Mouse (Mus musculus): ENCODE data around the gene Nuak2. TPM values are rescaled to one million over a fixed set of nuclear protein-coding genes. Genes with fewer than 3 reads are reported as not detected.

Gene Nuak2
- polyA plus RNA-seq, 1 experiment = 20.0 TPM

GRCm38 (mm10) chr1:132322711-132323542 is 7.0 kb downstream of the Nuak2 start:
- no peaks in the 10 kb centered on the region for H3K27me3 ChIP-seq (ENCODE audit: control insufficient read depth, insufficient read depth, low read length, poor library complexity, severe bottlenecking)
- H3K27ac ChIP-seq (ENCODE audit: insufficient read depth, low read length) = peak overlapping the region; percentile 76
- TF ChIP-seq CTCF (IDR thresholded peaks at IDR 0.05; ENCODE audit: low read depth, low read length) = no peak
- peak; percentile 72 for TF ChIP-seq EP300 (IDR thresholded peaks at IDR 0.05; ENCODE audit: insufficient read depth, low read depth, low read length)
- TF ChIP-seq POLR2A (IDR thresholded peaks at IDR 0.05; ENCODE audit: insufficient read depth, low read length) = no peak
- no peak overlapping the region for H3K9ac ChIP-seq (ENCODE audit: low read depth, poor library complexity, severe bottlenecking)
- H3K9me3 ChIP-seq (replicated peaks; ENCODE audit: control insufficient read depth, insufficient read depth, low read length, poor library complexity, severe bottlenecking) = no peaks in the 10 kb centered on the region
- peaks cover 2% of the 10 kb centered on the region; the same call in 1 of the 2 replicates for H3K36me3 ChIP-seq (ENCODE audit: control insufficient read depth, insufficient read depth, low read length, poor library complexity, severe bottlenecking)
- H3K4me3 ChIP-seq (ENCODE audit: low read depth, low read length) = no peak overlapping the region
- H3K4me1 ChIP-seq (ENCODE audit: control insufficient read depth, insufficient read depth, low read length) = peaks cover 21% of the 10 kb centered on the region

- H3K4me1 ChIP-seq (ENCODE audit: control insufficient read depth, insufficient read depth, low read length) = peaks cover 17% of the 10 kb centered on the region
- TF ChIP-seq POLR2A (IDR thresholded peaks at IDR 0.05; ENCODE audit: insufficient read depth, low read length) (no peak), EP300 (IDR thresholded peaks at IDR 0.05; ENCODE audit: insufficient read depth, low read depth, low read length) (no peak), CTCF (IDR thresholded peaks at IDR 0.05; ENCODE audit: low read depth, low read length) (no peak)
- no peaks in the 10 kb centered on the region for H3K9me3 ChIP-seq (replicated peaks; ENCODE audit: control insufficient read depth, insufficient read depth, low read length, poor library complexity, severe bottlenecking)
- no peak overlapping the region for H3K4me3 ChIP-seq (ENCODE audit: low read depth, low read length)
- no peak overlapping the region for H3K27ac ChIP-seq (ENCODE audit: insufficient read depth, low read length)
- H3K36me3 ChIP-seq (ENCODE audit: control insufficient read depth, insufficient read depth, low read length, poor library complexity, severe bottlenecking) = peaks cover 19% of the 10 kb centered on the region
- H3K9ac ChIP-seq (ENCODE audit: low read depth, poor library complexity, severe bottlenecking) = no peak overlapping the region
- no peaks in the 10 kb centered on the region for H3K27me3 ChIP-seq (ENCODE audit: control insufficient read depth, insufficient read depth, low read length, poor library complexity, severe bottlenecking)
Measured at GRCm38 (mm10) chr1:132326777-132327176, 10.9 kb downstream of the Nuak2 start.

GRCm38 (mm10) chr1:132327477-132327876 is 11.6 kb downstream of the Nuak2 start:
- H3K9me3 ChIP-seq (replicated peaks; ENCODE audit: control insufficient read depth, insufficient read depth, low read length, poor library complexity, severe bottlenecking) = no peaks in the 10 kb centered on the region
- H3K27me3 ChIP-seq (ENCODE audit: control insufficient read depth, insufficient read depth, low read length, poor library complexity, severe bottlenecking) = no peaks in the 10 kb centered on the region
- H3K27ac ChIP-seq (ENCODE audit: insufficient read depth, low read length) = no peak overlapping the region
- TF ChIP-seq EP300 (IDR thresholded peaks at IDR 0.05; ENCODE audit: insufficient read depth, low read depth, low read length) = no peak
- H3K4me1 ChIP-seq (ENCODE audit: control insufficient read depth, insufficient read depth, low read length) = peaks cover 15% of the 10 kb centered on the region
- no peak overlapping the region for H3K4me3 ChIP-seq (ENCODE audit: low read depth, low read length)
- H3K36me3 ChIP-seq (ENCODE audit: control insufficient read depth, insufficient read depth, low read length, poor library complexity, severe bottlenecking) = peaks cover 19% of the 10 kb centered on the region
- H3K9ac ChIP-seq (ENCODE audit: low read depth, poor library complexity, severe bottlenecking) = no peak overlapping the region

GRCm38 (mm10) chr1:132328565-132328964 is 12.6 kb downstream of the Nuak2 start:
- H3K36me3 ChIP-seq (ENCODE audit: control insufficient read depth, insufficient read depth, low read length, poor library complexity, severe bottlenecking) = peaks cover 19% of the 10 kb centered on the region

GRCm38 (mm10) chr1:132329656-132330055 is 13.7 kb downstream of the Nuak2 start:
- Histone ChIP-seq H3K4me1 (ENCODE audit: control insufficient read depth, insufficient read depth, low read length) (peaks cover 18% of the 10 kb centered on the region), H3K4me3 (ENCODE audit: low read depth, low read length) (no peak overlapping the region), H3K27ac (ENCODE audit: insufficient read depth, low read length) (no peak overlapping the region), H3K27me3 (ENCODE audit: control insufficient read depth, insufficient read depth, low read length, poor library complexity, severe bottlenecking) (no peaks in the 10 kb centered on the region), H3K9ac (ENCODE audit: low read depth, poor library complexity, severe bottlenecking) (no peak overlapping the region), H3K9me3 (replicated peaks; ENCODE audit: control insufficient read depth, insufficient read depth, low read length, poor library complexity, severe bottlenecking) (no peaks in the 10 kb centered on the region), H3K36me3 (ENCODE audit: control insufficient read depth, insufficient read depth, low read length, poor library complexity, severe bottlenecking) (peaks cover 19% of the 10 kb centered on the region)
- TF ChIP-seq CTCF (IDR thresholded peaks at IDR 0.05; ENCODE audit: low read depth, low read length) (no peak), POLR2A (IDR thresholded peaks at IDR 0.05; ENCODE audit: insufficient read depth, low read length) (no peak), EP300 (IDR thresholded peaks at IDR 0.05; ENCODE audit: insufficient read depth, low read depth, low read length) (no peak)

More at GRCm38 (mm10) chr1:132328565-132328964, 12.6 kb downstream of the Nuak2 start:
- Histone ChIP-seq H3K9me3 (replicated peaks; ENCODE audit: control insufficient read depth, insufficient read depth, low read length, poor library complexity, severe bottlenecking) (no peaks in the 10 kb centered on the region), H3K4me1 (ENCODE audit: control insufficient read depth, insufficient read depth, low read length) (peaks cover 15% of the 10 kb centered on the region), H3K9ac (ENCODE audit: low read depth, poor library complexity, severe bottlenecking) (no peak overlapping the region), H3K27ac (ENCODE audit: insufficient read depth, low read length) (no peak overlapping the region), H3K4me3 (ENCODE audit: low read depth, low read length) (no peak overlapping the region), H3K27me3 (ENCODE audit: control insufficient read depth, insufficient read depth, low read length, poor library complexity, severe bottlenecking) (no peaks in the 10 kb centered on the region)
- TF ChIP-seq EP300 (IDR thresholded peaks at IDR 0.05; ENCODE audit: insufficient read depth, low read depth, low read length) (no peak), POLR2A (IDR thresholded peaks at IDR 0.05; ENCODE audit: insufficient read depth, low read length) (no peak), CTCF (IDR thresholded peaks at IDR 0.05; ENCODE audit: low read depth, low read length) (no peak)

- Histone ChIP-seq H3K9ac (ENCODE audit: low read depth, poor library complexity, severe bottlenecking) (no peak overlapping the region), H3K27me3 (ENCODE audit: control insufficient read depth, insufficient read depth, low read length, poor library complexity, severe bottlenecking) (no peaks in the 10 kb centered on the region), H3K27ac (ENCODE audit: insufficient read depth, low read length) (no peak overlapping the region), H3K4me1 (ENCODE audit: control insufficient read depth, insufficient read depth, low read length) (peaks cover 19% of the 10 kb centered on the region), H3K4me3 (ENCODE audit: low read depth, low read length) (no peak overlapping the region), H3K9me3 (replicated peaks; ENCODE audit: control insufficient read depth, insufficient read depth, low read length, poor library complexity, severe bottlenecking) (no peaks in the 10 kb centered on the region), H3K36me3 (ENCODE audit: control insufficient read depth, insufficient read depth, low read length, poor library complexity, severe bottlenecking) (peaks cover 19% of the 10 kb centered on the region)
- TF ChIP-seq EP300 (IDR thresholded peaks at IDR 0.05; ENCODE audit: insufficient read depth, low read depth, low read length) (no peak), POLR2A (IDR thresholded peaks at IDR 0.05; ENCODE audit: insufficient read depth, low read length) (no peak), CTCF (IDR thresholded peaks at IDR 0.05; ENCODE audit: low read depth, low read length) (no peak)
Measured at GRCm38 (mm10) chr1:132330397-132330796, 14.5 kb downstream of the Nuak2 start.
